Mouse (Mus musculus) MEL (cell line): Measurements from ENCODE around the gene Rybp. TPM values are rescaled to one million over a fixed set of nuclear protein-coding genes. Genes with fewer than 3 reads are reported as not detected.

Experiments
- DNase-seq: peaks from one replicate; pipeline ENCODE4 v3.0.0; 2011; ENCODE audit warnings: low read depth, low spot score
- H3K27ac ChIP-seq: 2 replicates; pipeline ENCODE4 v1.5.1; 2012; ENCODE audit warnings: low read depth, mild to moderate bottlenecking, control low read depth, low read length, moderate library complexity; ENCODE audit not compliant: control insufficient read depth
- H3K27me3 ChIP-seq, 2 experiments: fragments of 150-350 bp in 1 of 2; sonication (generic) in 1 of 2; 2 replicates each; pipeline ENCODE4 v1.6.1; 2012; ENCODE audit warnings: low read length in 2 of 2, mild to moderate bottlenecking in 2 of 2, improper control_type of control experiment in 1 of 2, moderate library complexity in 1 of 2; ENCODE audit not compliant: insufficient read depth in 2 of 2, control insufficient read depth in 1 of 2
- H3K36me3 ChIP-seq, 2 experiments: 2 replicates each; pipeline ENCODE4 v1.6.1; 2012 to 2014; ENCODE audit warnings: low read length in 2 of 2, improper control_type of control experiment in 1 of 2, inconsistent platforms in 1 of 2, mild to moderate bottlenecking in 1 of 2; ENCODE audit not compliant: insufficient read depth in 2 of 2, control insufficient read depth in 1 of 2
- H3K4me1 ChIP-seq, 2 experiments: fragments of 150-350 bp in 1 of 2; sonication (generic) in 1 of 2; 2 replicates each; pipeline ENCODE4 v1.6.1; 2012; ENCODE audit warnings: low read length in 2 of 2, improper control_type of control experiment in 1 of 2, mild to moderate bottlenecking in 1 of 2; ENCODE audit not compliant: insufficient read depth in 2 of 2, control insufficient read depth in 1 of 2
- H3K4me3 ChIP-seq, 2 experiments: fragments of 150-350 bp in 1 of 2; sonication (generic) in 1 of 2; 2 replicates each; pipeline ENCODE4 v1.5.1; 2012; ENCODE audit warnings: low read depth in 2 of 2, low read length in 2 of 2, mild to moderate bottlenecking in 2 of 2, moderate library complexity in 2 of 2, control low read depth in 1 of 2, improper control_type of control experiment in 1 of 2; ENCODE audit not compliant: control insufficient read depth in 1 of 2, insufficient read depth in 1 of 2
- H3K79me2 ChIP-seq: 2 replicates; pipeline ENCODE4 v1.6.1; 2012; ENCODE audit warnings: mild to moderate bottlenecking, low read length, moderate library complexity; ENCODE audit not compliant: control insufficient read depth, poor library complexity, insufficient read depth
- H3K9ac ChIP-seq: 2 replicates; pipeline ENCODE4 v1.6.1; 2012; ENCODE audit warnings: low read depth, mild to moderate bottlenecking, control low read depth, low read length, moderate library complexity; ENCODE audit not compliant: control insufficient read depth, poor library complexity, severe bottlenecking
- H3K9me3 ChIP-seq: fragments of 150-350 bp; sonication (generic); replicated peaks from 2 replicates; pipeline ENCODE4 v1.6.1; 2012; ENCODE audit warnings: mild to moderate bottlenecking, low read length, improper control_type of control experiment, moderate library complexity; ENCODE audit not compliant: insufficient read depth
- CHD2 ChIP-seq: IDR thresholded peaks from 2 replicates; pipeline ENCODE4 v1.6.1; 2011; ENCODE audit warnings: low read length, improper control_type of control experiment
- E2F4 ChIP-seq: IDR thresholded peaks from 2 replicates; pipeline ENCODE4 v1.6.1; 2011; ENCODE audit warnings: low read depth, low read length, improper control_type of control experiment, borderline replicate concordance
- ELF1 ChIP-seq: IDR thresholded peaks from 2 replicates; pipeline ENCODE4 v1.6.1; 2014; ENCODE audit warnings: low read depth, mild to moderate bottlenecking, inconsistent platforms, low read length, improper control_type of control experiment, moderate library complexity
- ETS1 ChIP-seq: IDR thresholded peaks from 2 replicates; pipeline ENCODE4 v1.6.1; 2012; ENCODE audit warnings: low read depth, mild to moderate bottlenecking, inconsistent platforms, low read length, improper control_type of control experiment, moderate library complexity
- HCFC1 ChIP-seq: IDR thresholded peaks from 2 replicates; pipeline ENCODE4 v1.6.1; 2012; ENCODE audit warnings: low read depth, mild to moderate bottlenecking, inconsistent platforms, low read length, improper control_type of control experiment, moderate library complexity
- JUND ChIP-seq: IDR thresholded peaks from 2 replicates; pipeline ENCODE4 v1.6.1; 2011; ENCODE audit warnings: low read depth, mild to moderate bottlenecking, improper control_type of control experiment, low read length
- KAT2A ChIP-seq: conservative IDR thresholded peaks from 2 replicates; pipeline ENCODE4 v1.6.1; 2012; ENCODE audit warnings: low read depth, low read length, improper control_type of control experiment, inconsistent platforms
- MAFK ChIP-seq: IDR thresholded peaks from 2 replicates; pipeline ENCODE4 v1.6.1; 2011; ENCODE audit warnings: low read depth, mild to moderate bottlenecking, low read length, improper control_type of control experiment, borderline replicate concordance
- MEF2A ChIP-seq: IDR thresholded peaks from 2 replicates; pipeline ENCODE4 v1.6.1; 2014; ENCODE audit warnings: low read depth, mild to moderate bottlenecking, inconsistent platforms, low read length, improper control_type of control experiment; ENCODE audit not compliant: poor library complexity, insufficient replicate concordance, severe bottlenecking; ENCODE audit errors: extremely low read depth
- MYB ChIP-seq: IDR thresholded peaks from 2 replicates; pipeline ENCODE4 v1.6.1; 2011; ENCODE audit warnings: mild to moderate bottlenecking, low read depth, low read length, improper control_type of control experiment
- NELFE ChIP-seq: IDR thresholded peaks from 2 replicates; pipeline ENCODE4 v1.6.1; 2011; ENCODE audit warnings: low read depth, low read length, improper control_type of control experiment
- NRF1 ChIP-seq: IDR thresholded peaks from 2 replicates; pipeline ENCODE4 v1.6.1; 2014; ENCODE audit warnings: low read depth, mild to moderate bottlenecking, inconsistent platforms, low read length, improper control_type of control experiment, moderate library complexity; ENCODE audit not compliant: poor library complexity, insufficient read depth, severe bottlenecking
- POLR2AphosphoS2 ChIP-seq: IDR thresholded peaks from 2 replicates; pipeline ENCODE4 v1.6.1; 2011; ENCODE audit warnings: low read length, improper control_type of control experiment
- RAD21 ChIP-seq: IDR thresholded peaks from 2 replicates; pipeline ENCODE4 v1.6.1; 2011; ENCODE audit warnings: mild to moderate bottlenecking, low read depth, low read length, improper control_type of control experiment
- SIN3A ChIP-seq: IDR thresholded peaks from 2 replicates; pipeline ENCODE4 v1.6.1; 2012; ENCODE audit warnings: low read length, improper control_type of control experiment, inconsistent platforms
- SMC3 ChIP-seq: IDR thresholded peaks from 2 replicates; pipeline ENCODE4 v1.6.1; 2011; ENCODE audit warnings: low read depth, low read length, improper control_type of control experiment
- UBTF ChIP-seq: IDR thresholded peaks from 2 replicates; pipeline ENCODE4 v1.6.1; 2012; ENCODE audit warnings: low read depth, mild to moderate bottlenecking, inconsistent platforms, low read length, improper control_type of control experiment, moderate library complexity, borderline replicate concordance; ENCODE audit not compliant: insufficient read depth
- ZC3H11A ChIP-seq: IDR thresholded peaks from 2 replicates; pipeline ENCODE4 v1.6.1; 2012; ENCODE audit warnings: low read depth, mild to moderate bottlenecking, inconsistent platforms, low read length, improper control_type of control experiment
- ZMIZ1 ChIP-seq: IDR thresholded peaks from 2 replicates; pipeline ENCODE4 v1.6.1; 2012; ENCODE audit warnings: low read depth, mild to moderate bottlenecking, inconsistent platforms, low read length, improper control_type of control experiment, moderate library complexity
- ZNF384 ChIP-seq: IDR thresholded peaks from 2 replicates; pipeline ENCODE4 v1.6.1; 2012; ENCODE audit warnings: low read depth, mild to moderate bottlenecking, inconsistent platforms, low read length, improper control_type of control experiment
- polyA plus RNA-seq, 2 experiments: library from polyadenylated mRNA; stranded (reverse) in 1 of 2; unstranded in 1 of 2; fragments of >175 nt in 1 of 2; fragments of >200 nt in 1 of 2; gene quantifications; 2 replicates each; pipeline versions ENCODE4 v1.2.1 to v1.2.4; 2012; ENCODE audit warnings: low replicate concordance in 2 of 2, low read depth in 1 of 2; ENCODE audit not compliant: insufficient read length in 2 of 2, insufficient read depth in 1 of 2, missing spikeins in 1 of 2
- total RNA-seq: library from RNA; depleted of rRNA; stranded (reverse); fragments of 300-350 nt; gene quantifications from 2 replicates; pipeline ENCODE4 v1.2.3, GENCODE M21; 2012

Rybp gene
- total and polyA plus RNA-seq, 3 experiments: 0.08 to 3.8 TPM; not detected in 1

- no peak for DNase-seq
- H3K9me3 ChIP-seq: no peaks in the 10 kb centered on the region
- no peaks in the 10 kb centered on the region for H3K36me3 ChIP-seq
- H3K27ac ChIP-seq: no peak overlapping the region
- no peak overlapping the region for H3K9ac ChIP-seq
- no peaks in the 10 kb centered on the region for H3K27me3 ChIP-seq
- no peak overlapping the region for H3K4me3 ChIP-seq
- no peaks in the 10 kb centered on the region for H3K4me1 ChIP-seq
- H3K79me2 ChIP-seq: no peaks in the 10 kb centered on the region
- TF ChIP-seq POLR2AphosphoS2 (no peak), NRF1 (no peak), MYB (no peak), ZMIZ1 (no peak), ZC3H11A (no peak), SMC3 (no peak), RAD21 (no peak), JUND (no peak), ZNF384 (no peak), SIN3A (no peak), ELF1 (no peak)
These were observed 10.3 kb upstream of the Rybp start for GRCm38 (mm10) chr6:100297536-100297935.

GRCm38 (mm10) chr6:100292411-100292810, 5.1 kb upstream of the Rybp start:
- TF ChIP-seq MEF2A (no peak), KAT2A (no peak), MYB (no peak), POLR2AphosphoS2 (no peak), ZC3H11A (no peak), UBTF (no peak), MAFK (no peak), NELFE (no peak), ETS1 (no peak), CHD2 (no peak), ELF1 (no peak), HCFC1 (no peak), E2F4 (no peak)
- peaks cover 0 to 7% of the 10 kb centered on the region in 2 experiments; a peak in 1 of 4 replicates for H3K4me1 ChIP-seq
- no peaks in the 10 kb centered on the region for H3K27me3 ChIP-seq
- peaks cover 2% of the 10 kb centered on the region; the same call in 1 of the 2 replicates for H3K79me2 ChIP-seq
- H3K4me3 ChIP-seq: no peak overlapping the region
- H3K9ac ChIP-seq: no peak overlapping the region
- H3K9me3 ChIP-seq: no peaks in the 10 kb centered on the region
- no peak for DNase-seq
- H3K36me3 ChIP-seq: no peaks in the 10 kb centered on the region
- no peak overlapping the region for H3K27ac ChIP-seq
